ENCODE assay signal across 22 mouse cellular contexts in the genomic region with DNA sequence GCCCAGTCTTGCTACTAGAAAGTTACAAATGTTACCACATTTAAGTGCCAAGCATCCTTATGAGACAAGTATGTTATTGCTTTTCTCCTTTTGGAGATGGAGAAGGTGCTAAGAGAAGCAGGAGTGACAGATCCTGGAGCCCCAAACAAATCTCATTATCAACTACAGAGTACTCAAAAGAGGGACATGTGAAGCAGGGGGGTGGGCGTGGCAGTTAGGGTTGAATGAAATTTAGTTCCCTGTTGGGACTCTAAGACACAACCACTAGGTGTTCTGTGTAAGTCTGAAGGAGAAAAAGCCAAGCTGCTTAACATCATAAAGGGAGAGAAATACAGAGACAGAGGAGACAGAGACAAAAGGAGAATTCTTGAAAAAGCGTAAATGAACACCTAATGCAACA. TPM values are rescaled to one million over a fixed set of nuclear protein-coding genes. Genes with fewer than 3 reads are reported as not detected.
"Had no signal": no experiment of that assay in that cellular context is flagged by ENCODE, and none has a peak within 500 bp of the region (broad histone marks: within the 10 kb centered on the region; RNA-seq: fewer than 3 reads in every experiment).

No protein-coding gene starts in this region.

- H3K36me3 ChIP-seq: midbrain, embryonic 10.5 days; midbrain, embryonic 13.5 days; neural tube, embryonic 13.5 days; neural tube, embryonic 15.5 days; stomach, embryonic 15.5 days had no signal

- H3K4me3 ChIP-seq: midbrain, embryonic 10.5 days; midbrain, embryonic 13.5 days; myocyte; neural tube, embryonic 13.5 days; neural tube, embryonic 15.5 days; stomach, embryonic 15.5 days had no signal

- H3K9me3 ChIP-seq: midbrain, embryonic 10.5 days; midbrain, embryonic 13.5 days; neural tube, embryonic 13.5 days; neural tube, embryonic 15.5 days; stomach, embryonic 15.5 days had no signal

- H3K4me2 ChIP-seq: lung, embryonic 14.5 days; midbrain, embryonic 13.5 days; neural tube, embryonic 13.5 days; neural tube, embryonic 15.5 days; stomach, embryonic 15.5 days had no signal

- DNase-seq: lung, adult 18-20 months; lung, embryonic 14.5 days; lung, postnatal 10 days; lung, postnatal 4 days; right cerebral cortex, postnatal 14 days; thymus, adult 2 months; thymus, postnatal 25 days; thymus, postnatal 4 days had no signal

- H3K27me3 ChIP-seq: midbrain, embryonic 13.5 days; neural tube, embryonic 13.5 days; neural tube, embryonic 15.5 days; stomach, embryonic 15.5 days had no signal

- ATAC-seq: midbrain, embryonic 13.5 days; midbrain, embryonic 16.5 days had no signal

- H3K9ac ChIP-seq: lung, embryonic 14.5 days; midbrain, embryonic 13.5 days; neural tube, embryonic 13.5 days; neural tube, embryonic 15.5 days; stomach, embryonic 15.5 days had no signal

- H3K4me1 ChIP-seq: midbrain, embryonic 13.5 days; neural tube, embryonic 13.5 days; neural tube, embryonic 15.5 days; stomach, embryonic 15.5 days had no signal

- H3K27ac ChIP-seq: midbrain, embryonic 10.5 days; midbrain, embryonic 13.5 days; neural tube, embryonic 13.5 days; neural tube, embryonic 15.5 days; stomach, embryonic 15.5 days; stomach, postnatal 0 days had no signal

RNA-seq across cellular contexts. Expression of gene Gm10974, which starts 38.2 kb away (rescaled TPM):
- polyA plus RNA-seq: liver, embryonic 16.5 days; lung, embryonic 14.5 days; lung, embryonic 16.5 days; midbrain, embryonic 10.5 days; midbrain, embryonic 13.5 days; midbrain, embryonic 16.5 days; myocyte; neural tube, embryonic 11.5 days; neural tube, embryonic 13.5 days; neural tube, embryonic 15.5 days; spleen, adult 2 months; stomach, embryonic 15.5 days; stomach, postnatal 0 days; testis, adult 2 months; thymus, adult 2 months; urinary bladder, adult 2 months had no signal
